Mouse (Mus musculus) C2C12 (cell line): ENCODE results near the gene Smim27. TPM values are rescaled to one million over a fixed set of nuclear protein-coding genes. Genes with fewer than 3 reads are reported as not detected.

Source experiments
- H3K27me3 ChIP-seq: one replicate; pipeline ENCODE4 v1.6.1; 2011; ENCODE audit not compliant: control insufficient read depth, insufficient read depth, insufficient read length
- H3K36me3 ChIP-seq: one replicate; pipeline ENCODE4 v1.6.1; 2011; ENCODE audit not compliant: control insufficient read depth, insufficient read depth
- H3K4me3 ChIP-seq: one replicate; pipeline ENCODE4 v1.5.1; 2011; ENCODE audit warnings: mild to moderate bottlenecking, control low read depth; ENCODE audit not compliant: poor library complexity, insufficient read depth, severe bottlenecking
- H3K79me2 ChIP-seq: one replicate; pipeline ENCODE4 v1.6.1; 2011; ENCODE audit not compliant: control insufficient read depth, insufficient read depth
- H3K79me3 ChIP-seq: one replicate; pipeline ENCODE4 v1.6.1; 2011; ENCODE audit warnings: low read depth, control low read depth
- H3ac ChIP-seq: one replicate; pipeline ENCODE3; 2011; ENCODE audit warnings: low read depth; ENCODE audit not compliant: control insufficient read depth, insufficient read length
- CEBPB ChIP-seq: IDR thresholded peaks from one replicate; pipeline ENCODE4 v1.6.1; 2011; ENCODE audit warnings: low read depth, mild to moderate bottlenecking, control low read depth, moderate library complexity
- CTCF ChIP-seq: IDR thresholded peaks from one replicate; pipeline ENCODE4 v1.5.1; 2011; ENCODE audit not compliant: control insufficient read depth, insufficient read depth, insufficient read length
- FOSL1 ChIP-seq: IDR thresholded peaks from one replicate; pipeline ENCODE4 v1.8.0; 2011; ENCODE audit warnings: mild to moderate bottlenecking, low read length; ENCODE audit not compliant: poor library complexity, insufficient read depth, severe bottlenecking
- MAX ChIP-seq: IDR thresholded peaks from one replicate; pipeline ENCODE4 v1.6.1; 2011; ENCODE audit warnings: mild to moderate bottlenecking, control low read depth
- MYOD1 ChIP-seq: IDR thresholded peaks from one replicate; pipeline ENCODE4 v1.6.1; 2011; ENCODE audit warnings: low read depth; ENCODE audit not compliant: control insufficient read depth, insufficient read length
- MYOG ChIP-seq: IDR thresholded peaks from one replicate; pipeline ENCODE4 v1.6.1; 2011; ENCODE audit not compliant: control insufficient read depth, insufficient read length; ENCODE audit errors: extremely low read depth
- USF1 ChIP-seq: IDR thresholded peaks from one replicate; pipeline ENCODE4 v1.6.1; 2011; ENCODE audit warnings: low read depth, mild to moderate bottlenecking, control low read depth, moderate library complexity
- polyA plus RNA-seq: library from polyadenylated mRNA; unstranded; fragments of >200 nt; fragmentation: generic; extraction: Trizol; gene quantifications from one replicate; pipeline ENCODE4 v1.2.1, GENCODE M21; 2012; ENCODE audit warnings: missing spikeins

Gene Smim27
- polyA plus RNA-seq, 1 experiment = 5.2 TPM

- H3K79me2 ChIP-seq = no peaks in the 10 kb centered on the region
Observed at GRCm38 (mm10) chr4:40310796-40311383, 41.5 kb downstream of the Smim27 start.

GRCm38 (mm10) chr4:40312213-40312612 is 42.8 kb downstream of the Smim27 start:
- no peaks in the 10 kb centered on the region for H3K79me3 ChIP-seq

More at GRCm38 (mm10) chr4:40310796-40311383, 41.5 kb downstream of the Smim27 start:
- Histone ChIP-seq H3K4me3 (no peak overlapping the region), H3K36me3 (no peaks in the 10 kb centered on the region), H3ac (no peak overlapping the region), H3K79me3 (no peaks in the 10 kb centered on the region), H3K27me3 (peaks cover 3% of the 10 kb centered on the region)
- TF ChIP-seq CTCF = no peak
- TF ChIP-seq CEBPB = no peak
- no peak for TF ChIP-seq MAX
- TF ChIP-seq MYOG = no peak
- no peak for TF ChIP-seq USF1
- no peak for TF ChIP-seq FOSL1
- no peak for TF ChIP-seq MYOD1

GRCm38 (mm10) chr4:40313026-40313425 is 43.6 kb downstream of the Smim27 start:
- Histone ChIP-seq H3K79me2 (no peaks in the 10 kb centered on the region), H3K27me3 (peaks cover 3% of the 10 kb centered on the region), H3K4me3 (no peak overlapping the region), H3ac (no peak overlapping the region), H3K36me3 (no peaks in the 10 kb centered on the region), H3K79me3 (no peaks in the 10 kb centered on the region)
- TF ChIP-seq MYOD1 = no peak
- no peak for TF ChIP-seq FOSL1
- no peak for TF ChIP-seq MYOG
- TF ChIP-seq CEBPB = no peak
- no peak for TF ChIP-seq USF1
- no peak for TF ChIP-seq MAX

More at GRCm38 (mm10) chr4:40312213-40312612, 42.8 kb downstream of the Smim27 start:
- no peak overlapping the region for H3K4me3 ChIP-seq
- H3K79me2 ChIP-seq = no peaks in the 10 kb centered on the region
- TF ChIP-seq CTCF (no peak), USF1 (no peak), MAX (no peak), MYOG (no peak), CEBPB (no peak), MYOD1 (no peak), FOSL1 (no peak)
- H3K36me3 ChIP-seq = no peaks in the 10 kb centered on the region
- H3ac ChIP-seq = no peak overlapping the region
- peaks cover 3% of the 10 kb centered on the region for H3K27me3 ChIP-seq

GRCm38 (mm10) chr4:40317404-40317803 is 48.0 kb downstream of the Smim27 start:
- TF ChIP-seq USF1 = no peak
- no peak for TF ChIP-seq FOSL1
- no peak for TF ChIP-seq CEBPB
- no peak for TF ChIP-seq CTCF
- no peak for TF ChIP-seq MYOD1
- no peak for TF ChIP-seq MYOG
- no peak for TF ChIP-seq MAX

More at GRCm38 (mm10) chr4:40317404-40317803, 48.0 kb downstream of the Smim27 start:
- no peak overlapping the region for H3K4me3 ChIP-seq
- H3K36me3 ChIP-seq = no peaks in the 10 kb centered on the region
- H3K27me3 ChIP-seq = peaks cover 3% of the 10 kb centered on the region
- no peaks in the 10 kb centered on the region for H3K79me3 ChIP-seq
- H3K79me2 ChIP-seq = no peaks in the 10 kb centered on the region
- H3ac ChIP-seq = no peak overlapping the region

Other genes starting within 250 kb of the Smim27 start
- 32.6 TPM for gene Aco1, start 126.5 kb upstream of the Smim27 start, polyA plus RNA-seq
- gene Ddx58, start 29.8 kb upstream of the Smim27 start, polyA plus RNA-seq = 1.4 TPM
- 13.2 TPM for gene Topors, start 271 bp downstream of the Smim27 start, polyA plus RNA-seq
- 273 TPM for gene Ndufb6, start 9.8 kb downstream of the Smim27 start, polyA plus RNA-seq
- gene Tmem215, start 202.6 kb downstream of the Smim27 start, polyA plus RNA-seq = not detected